11 mouse cellular contexts compared by ENCODE assay signal in genomic region chr5:130048786-130049520, GRCm38 (mm10). TPM values are rescaled to one million over a fixed set of nuclear protein-coding genes. Genes with fewer than 3 reads are reported as not detected.
DNase-seq lines count a peak whose midpoint lies in the region; ATAC-seq lines count a peak whose summit lies in the region.
"Had no signal": no experiment of that assay in that cellular context is flagged by ENCODE, and none has a peak within 500 bp of the region (broad histone marks: within the 10 kb centered on the region; RNA-seq: fewer than 3 reads in every experiment).

No protein-coding gene starts in this region.

- peaks cover 70% of the 10 kb centered on the region for H3K27me3 ChIP-seq in heart, embryonic 10.5 days (ENCODE audit: insufficient read depth, poor library complexity, severe bottlenecking)
- no peaks in the 10 kb centered on the region for H3K27me3 ChIP-seq in neural tube, embryonic 13.5 days
- H3K27me3 ChIP-seq in liver, embryonic 11.5 days (replicated peaks; ENCODE audit: control insufficient read depth, insufficient read depth, low read length), result no peaks in the 10 kb centered on the region
- H3K27me3 ChIP-seq: CH12.LX; megakaryocyte, embryonic 14.5 days had no signal

- H3K4me2 ChIP-seq in neural tube, embryonic 13.5 days, result no peak overlapping the region
- H3K4me2 ChIP-seq in liver, embryonic 11.5 days, result no peak overlapping the region

- WGBS in heart, embryonic 10.5 days, result 87% methylated on average over 15 of the region's 15 CpGs
- 81% methylated on average over 15 of the region's 15 CpGs for WGBS in neural tube, embryonic 13.5 days
- 92% methylated on average over 15 of the region's 15 CpGs for WGBS in liver, embryonic 11.5 days

- H3K9me3 ChIP-seq in heart, embryonic 10.5 days, result no peaks in the 10 kb centered on the region
- H3K9me3 ChIP-seq in neural tube, embryonic 13.5 days, result no peaks in the 10 kb centered on the region
- H3K9me3 ChIP-seq in liver, embryonic 11.5 days (ENCODE audit: control insufficient read depth, low read length), result no peaks in the 10 kb centered on the region
- H3K9me3 ChIP-seq: megakaryocyte, embryonic 14.5 days had no signal

- H3K9ac ChIP-seq in neural tube, embryonic 13.5 days, result no peak overlapping the region
- H3K9ac ChIP-seq in liver, embryonic 11.5 days (ENCODE audit: low read depth, low read length), result no peak overlapping the region

- no peak for ATAC-seq in neural tube, embryonic 13.5 days (ENCODE audit: low read depth)
- no peak for ATAC-seq in liver, embryonic 11.5 days (replicated peaks; ENCODE audit: low FRiP score)

- peaks cover 56% of the 10 kb centered on the region for H3K36me3 ChIP-seq in heart, embryonic 10.5 days
- H3K36me3 ChIP-seq in neural tube, embryonic 13.5 days, result peaks cover 85% of the 10 kb centered on the region
- H3K36me3 ChIP-seq in liver, embryonic 11.5 days (ENCODE audit: control insufficient read depth, insufficient read depth, low read length), result peaks cover 24% of the 10 kb centered on the region

- H3K4me3 ChIP-seq in heart, embryonic 10.5 days, result no peak overlapping the region
- H3K4me3 ChIP-seq in neural tube, embryonic 13.5 days, result no peak overlapping the region
- no peak overlapping the region for H3K4me3 ChIP-seq in liver, embryonic 11.5 days (ENCODE audit: low read depth, low read length)
- H3K4me3 ChIP-seq: megakaryocyte, embryonic 14.5 days had no signal

- no peak overlapping the region for H3K27ac ChIP-seq in heart, embryonic 10.5 days
- H3K27ac ChIP-seq in neural tube, embryonic 13.5 days (replicated peaks), result peak overlapping the region; percentile 50; the same call in 1 of the 2 replicates
- H3K27ac ChIP-seq in liver, embryonic 11.5 days (ENCODE audit: low read depth, low read length), result no peak overlapping the region

- peak; percentile 71 for DNase-seq in heart, adult 18-20 months
- no peak for DNase-seq in heart, embryonic 10.5 days (ENCODE audit: low spot score)
- DNase-seq in neural tube, embryonic 10.5 days (ENCODE audit: extremely low spot score, low spot score), result no peak
- peak; percentile 69 to 77 for DNase-seq in kidney, postnatal 4 days
- DNase-seq in liver, embryonic 11.5 days (ENCODE audit: low spot score), result no peak
- DNase-seq in embryo, embryonic 10 days (ENCODE audit: low spot score), result no peak
- no peak for DNase-seq in frontal cortex, postnatal 36 days (ENCODE audit: low spot score in 2 of 2)
- DNase-seq: embryo, embryonic 11 days had no signal

- 0 out of 2 replicates have a peak, but pooled peaks cover 7% of the 10 kb centered on the region for H3K4me1 ChIP-seq in heart, embryonic 10.5 days
- peaks cover 4% of the 10 kb centered on the region; the same call in 1 of the 2 replicates for H3K4me1 ChIP-seq in neural tube, embryonic 13.5 days (replicated peaks)
- H3K4me1 ChIP-seq in liver, embryonic 11.5 days (replicated peaks; ENCODE audit: control insufficient read depth, insufficient read depth, low read length), result 0 out of 2 replicates have a peak, but pooled peaks cover under 1% of the 10 kb centered on the region

RNA-seq across cellular contexts. Expression of gene Crcp, which starts 19.9 kb away (rescaled TPM):
- total RNA-seq in heart, adult 18-20 months (2021), result 10 to 100 TPM; 13.8 to 14.8 TPM
- 33.1 and 39.9 TPM in 2 replicates for polyA plus RNA-seq in heart, embryonic 10.5 days (2016; fragmentation: Nextera tagmentation; extraction: Ambion mirVana)
- polyA plus RNA-seq in neural tube, embryonic 13.5 days (2015; fragmentation: Nextera tagmentation; extraction: Ambion mirVana), result 70.1 and 80.1 TPM in 2 replicates
- 30.8 and 34.8 TPM in 2 replicates for polyA plus RNA-seq in liver, embryonic 11.5 days (2014; fragmentation: Nextera tagmentation; extraction: Ambion mirVana)

RNA-seq across cellular contexts. Expression of gene Asl, which starts 19.9 kb away (rescaled TPM):
- total RNA-seq in heart, adult 18-20 months (2021), result 1 to 10 TPM; 4.6 to 5.0 TPM
- polyA plus RNA-seq in heart, embryonic 10.5 days (2016; fragmentation: Nextera tagmentation; extraction: Ambion mirVana), result 25.1 and 35.9 TPM in 2 replicates
- 40.3 and 44.4 TPM in 2 replicates for polyA plus RNA-seq in neural tube, embryonic 13.5 days (2015; fragmentation: Nextera tagmentation; extraction: Ambion mirVana)
- 51.8 and 61.0 TPM in 2 replicates for polyA plus RNA-seq in liver, embryonic 11.5 days (2014; fragmentation: Nextera tagmentation; extraction: Ambion mirVana)

RNA-seq across cellular contexts. Expression of gene Tpst1, which starts 24.2 kb away (rescaled TPM):
- total RNA-seq in heart, adult 18-20 months (2021), result 1 to 10 TPM; 6.9 to 8.3 TPM
- 27.2 and 44.6 TPM in 2 replicates for polyA plus RNA-seq in heart, embryonic 10.5 days (2016; fragmentation: Nextera tagmentation; extraction: Ambion mirVana)
- polyA plus RNA-seq in neural tube, embryonic 13.5 days (2015; fragmentation: Nextera tagmentation; extraction: Ambion mirVana), result 56.7 and 59.0 TPM in 2 replicates
- polyA plus RNA-seq in liver, embryonic 11.5 days (2014; fragmentation: Nextera tagmentation; extraction: Ambion mirVana), result 54.0 and 58.2 TPM in 2 replicates

RNA-seq across cellular contexts. Expression of gene Gusb, which starts 46.1 kb away (rescaled TPM):
- total RNA-seq in heart, adult 18-20 months (2021), result 10 to 100 TPM; 14.1 TPM
- polyA plus RNA-seq in heart, embryonic 10.5 days (2016; fragmentation: Nextera tagmentation; extraction: Ambion mirVana), result 47.3 and 56.8 TPM in 2 replicates
- polyA plus RNA-seq in neural tube, embryonic 13.5 days (2015; fragmentation: Nextera tagmentation; extraction: Ambion mirVana), result 30.9 and 33.3 TPM in 2 replicates
- polyA plus RNA-seq in liver, embryonic 11.5 days (2014; fragmentation: Nextera tagmentation; extraction: Ambion mirVana), result 82.5 and 89.9 TPM in 2 replicates

Comparison
In these comparisons a context has a peak if more than half of its experiments do, and no peak if none do; other contexts are left out.
1. DNase-seq: peak in heart, adult 18-20 months (2 of 2) and kidney, postnatal 4 days (2 of 2); none in heart, embryonic 10.5 days (single experiment), neural tube, embryonic 10.5 days (single experiment), liver, embryonic 11.5 days (single experiment), embryo, embryonic 10 days (single experiment) and frontal cortex, postnatal 36 days (0 of 2).